In the genomic region with DNA sequence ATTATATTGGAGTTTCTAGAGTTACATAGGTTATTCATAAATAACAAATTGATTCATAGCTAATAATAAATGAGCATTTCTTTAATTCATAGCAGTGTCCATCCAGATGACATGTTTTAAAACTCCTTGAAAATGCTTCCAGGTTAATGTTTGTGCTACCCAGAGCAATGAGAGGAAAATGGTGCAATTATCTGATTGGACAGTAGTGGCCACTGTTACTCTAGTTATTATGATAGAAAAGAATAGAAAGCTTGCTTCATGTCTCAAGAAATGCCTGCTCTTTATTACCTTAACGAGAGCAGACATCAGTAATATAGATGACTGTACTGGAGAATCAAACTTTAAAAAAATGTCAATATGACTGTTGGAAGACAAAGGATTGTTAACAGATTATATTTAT, we compare ENCODE assay signal across 8 mouse cellular contexts.
DNase-seq lines count a peak whose midpoint lies in the region; ATAC-seq and TF ChIP-seq lines count a peak whose summit lies in the region.

No protein-coding gene starts in this region.

- H3K27me3 ChIP-seq in intestine, postnatal 0 days (replicated peaks; ENCODE audit: control insufficient read depth, insufficient read depth, low read length) = no peaks in the 10 kb centered on the region
- no peaks in the 10 kb centered on the region for H3K27me3 ChIP-seq in intestine, embryonic 16.5 days (replicated peaks; ENCODE audit: control insufficient read depth, insufficient read depth, low read length)
- no peaks in the 10 kb centered on the region for H3K27me3 ChIP-seq in E14TG2a.4 (ENCODE audit: insufficient read depth, low read length)
- no peaks in the 10 kb centered on the region for H3K27me3 ChIP-seq in cerebellum, adult 2 months (ENCODE audit: control insufficient read depth, insufficient read depth, low read length)

- H3K36me3 ChIP-seq in intestine, postnatal 0 days (ENCODE audit: control insufficient read depth, insufficient read depth) = no peaks in the 10 kb centered on the region
- H3K36me3 ChIP-seq in intestine, embryonic 16.5 days (ENCODE audit: control insufficient read depth, insufficient read depth, low read length) = no peaks in the 10 kb centered on the region
- no peaks in the 10 kb centered on the region for H3K36me3 ChIP-seq in E14TG2a.4 (ENCODE audit: insufficient read depth, low read length)

- H3K4me1 ChIP-seq in intestine, postnatal 0 days (replicated peaks; ENCODE audit: control insufficient read depth, insufficient read depth, low read length) = no peaks in the 10 kb centered on the region
- H3K4me1 ChIP-seq in intestine, embryonic 16.5 days (ENCODE audit: control insufficient read depth, insufficient read depth, low read length) = no peaks in the 10 kb centered on the region
- no peaks in the 10 kb centered on the region for H3K4me1 ChIP-seq in E14TG2a.4 (replicated peaks; ENCODE audit: low read depth, low read length)
- H3K4me1 ChIP-seq in cerebellum, adult 2 months (ENCODE audit: control insufficient read depth, insufficient read depth, low read length) = peaks cover 3% of the 10 kb centered on the region; the same call in 1 of the 2 replicates

- no peak overlapping the region for H3K4me2 ChIP-seq in intestine, postnatal 0 days (replicated peaks; ENCODE audit: low read depth)
- H3K4me2 ChIP-seq in intestine, embryonic 16.5 days (ENCODE audit: low read depth, low read length) = no peak overlapping the region

- H3K27ac ChIP-seq in intestine, postnatal 0 days (ENCODE audit: low read depth, low read length) = no peak overlapping the region
- H3K27ac ChIP-seq in intestine, embryonic 16.5 days (ENCODE audit: low read length) = no peak overlapping the region
- H3K27ac ChIP-seq in cerebellum, adult 2 months (ENCODE audit: insufficient read depth, low read length) = no peak overlapping the region

- no peak overlapping the region for H3K4me3 ChIP-seq in intestine, postnatal 0 days (ENCODE audit: low read depth, low read length)
- H3K4me3 ChIP-seq in intestine, embryonic 16.5 days (ENCODE audit: low read length) = no peak overlapping the region
- no peak overlapping the region for H3K4me3 ChIP-seq in E14TG2a.4 (replicated peaks; ENCODE audit: low read length)
- no peak overlapping the region for H3K4me3 ChIP-seq in cerebellum, adult 2 months (replicated peaks; ENCODE audit: insufficient read depth, low read depth, low read length)

- no peak for TF ChIP-seq POLR2A in cerebellum, adult 2 months (IDR thresholded peaks at IDR 0.05; ENCODE audit: borderline replicate concordance, insufficient read depth, low read length)

- intact Hi-C loops in left cerebral cortex, postnatal 25 days (cut with DNase I) = loop anchor here (5.0 kb wide), 1 partner anchor 520 kb away; no protein-coding TSS in a partner anchor

- peak; percentile 62 for TF ChIP-seq CTCF in intestine, postnatal 0 days (IDR thresholded peaks at IDR 0.05; ENCODE audit: low read depth)
- TF ChIP-seq CTCF in E14TG2a.4 (conservative IDR thresholded peaks at IDR 0.05; ENCODE audit: low read length) = peak; percentile 40
- peak; percentile 23; the same call in 1 of the 2 replicates for TF ChIP-seq CTCF in cerebellum, adult 2 months (IDR thresholded peaks at IDR 0.05; ENCODE audit: borderline replicate concordance, insufficient read depth, low read depth, low read length)

- no peak for ATAC-seq in intestine, postnatal 0 days
- no peak for ATAC-seq in intestine, embryonic 16.5 days
- ATAC-seq in activated CD4-positive, CD25-positive, alpha-beta regulatory T cell, adult 4 months = no peak

- DNase-seq in cerebellum, adult 2 months = peak in 1 of 2 experiments; percentile 67
- peak; percentile 20 to 68 for DNase-seq in left cerebral cortex, postnatal 25 days (ENCODE audit: low spot score in 2 of 2)
- DNase-seq in thymus, postnatal 4 days = no peak
- DNase-seq in spleen, postnatal 10 days (ENCODE audit: low spot score in 2 of 2) = no peak

- H3K9ac ChIP-seq in intestine, postnatal 0 days (ENCODE audit: low read depth, low read length) = no peak overlapping the region
- no peak overlapping the region for H3K9ac ChIP-seq in intestine, embryonic 16.5 days (ENCODE audit: low read depth, low read length)

- H3K9me3 ChIP-seq in intestine, postnatal 0 days (ENCODE audit: control insufficient read depth) = no peaks in the 10 kb centered on the region
- no peaks in the 10 kb centered on the region for H3K9me3 ChIP-seq in intestine, embryonic 16.5 days (ENCODE audit: control insufficient read depth, low read length)
- no peaks in the 10 kb centered on the region for H3K9me3 ChIP-seq in E14TG2a.4 (ENCODE audit: low read length)

- WGBS in intestine, postnatal 0 days = 25% methylated on average over 1 of the region's 1 CpGs
- 28% methylated on average over 1 of the region's 1 CpGs for WGBS in intestine, embryonic 16.5 days
- WGBS in cerebellum, adult 2 months = 16% methylated on average over 1 of the region's 1 CpGs

Comparison
In these comparisons a context has a peak if more than half of its experiments do, and no peak if none do; other contexts are left out.
1. DNase-seq: peak in left cerebral cortex, postnatal 25 days (2 of 2); none in thymus, postnatal 4 days (single experiment) and spleen, postnatal 10 days (0 of 2).
2. Peak in every context shown above with its lines, with median percentiles within 50 percentile points of each other: CTCF ChIP-seq.